Mouse (Mus musculus): ENCODE data around the gene Med26.
A peak's percentile ranks its signal among the peaks of the same experiment; 100 is the strongest.

Gene Med26

DNA sequence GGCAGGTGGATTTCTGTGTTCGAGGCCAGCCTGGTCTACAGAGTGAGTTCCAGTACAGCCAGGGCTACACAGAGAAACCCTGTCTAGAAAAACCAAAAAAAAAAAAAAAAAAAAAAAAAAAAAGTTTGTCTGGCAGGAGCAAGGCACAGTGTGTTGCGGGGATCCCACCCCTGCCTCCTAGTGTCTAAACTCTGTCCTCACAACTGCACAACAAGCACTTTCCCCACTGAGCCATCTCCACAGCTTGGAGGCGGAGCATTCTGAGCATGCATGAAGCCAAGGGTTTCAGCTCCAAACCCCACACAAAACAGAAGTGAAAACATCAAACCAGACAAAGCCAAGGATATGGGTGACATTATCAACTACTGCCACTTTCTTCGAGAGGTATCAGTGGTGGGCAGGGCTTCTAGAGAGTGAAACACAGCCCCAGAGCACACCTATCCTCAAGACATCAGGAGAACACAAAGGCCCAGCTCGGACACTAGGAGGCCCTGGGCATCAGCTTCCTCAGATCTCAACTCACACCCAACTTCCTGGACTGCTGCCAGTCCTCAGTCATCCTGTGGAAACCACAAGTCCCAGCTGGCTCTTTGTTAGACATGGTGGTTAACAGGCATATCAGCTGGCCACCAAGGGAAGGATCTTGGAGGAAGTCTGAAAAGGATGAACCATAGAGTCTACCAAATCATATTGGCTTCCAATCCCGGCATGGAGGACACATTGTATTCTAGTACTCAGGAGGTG is 62.4 kb downstream of the Med26 start:
- TF ChIP-seq GATA4 (IDR thresholded peaks at IDR 0.05; ENCODE audit: insufficient replicate concordance, low read length): no peak

DNA sequence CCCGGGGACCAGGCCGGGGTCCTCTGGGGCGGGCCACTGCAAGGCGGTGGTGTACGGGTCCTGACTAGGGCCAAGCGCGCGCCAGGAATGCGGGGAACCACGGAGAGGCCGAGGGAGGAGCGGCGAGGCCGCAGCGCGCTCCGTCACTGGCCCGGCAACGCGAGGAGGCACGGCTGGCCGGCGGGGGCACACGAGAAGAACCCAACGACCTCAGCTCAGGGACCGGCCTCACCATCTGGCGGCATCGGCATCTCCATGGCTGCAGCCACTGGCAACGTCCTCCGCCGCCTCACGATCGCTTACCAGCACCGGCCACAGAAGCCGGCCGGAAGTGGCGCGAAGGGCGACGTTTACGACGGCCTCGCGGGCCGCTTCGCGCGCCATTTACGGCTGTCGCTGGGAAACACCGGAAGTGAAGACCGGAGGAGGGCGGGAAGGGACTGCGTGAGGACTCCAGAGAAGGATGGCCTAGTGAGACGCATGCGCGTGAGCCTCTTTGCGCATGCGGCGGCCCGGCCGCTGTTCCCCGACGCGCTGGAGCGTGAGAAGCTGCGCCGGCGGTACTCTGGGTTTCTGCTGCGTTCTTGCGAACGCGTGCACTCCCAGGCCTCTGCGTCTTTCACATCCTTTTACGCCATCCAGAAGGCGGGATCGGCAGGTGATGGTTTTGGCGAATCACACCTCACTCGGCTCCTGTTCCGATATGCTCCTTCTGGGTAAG is 73.1 kb downstream of the Med26 start, which contains the start of gene Cherp:
Gene Cherp (minus strand): TSS at position 401 of the 721 bp plus-strand sequence.
- peak; percentile 76; the same call in 1 of the 2 replicates for TF ChIP-seq GATA4 (IDR thresholded peaks at IDR 0.05; ENCODE audit: insufficient replicate concordance, low read length)

DNA sequence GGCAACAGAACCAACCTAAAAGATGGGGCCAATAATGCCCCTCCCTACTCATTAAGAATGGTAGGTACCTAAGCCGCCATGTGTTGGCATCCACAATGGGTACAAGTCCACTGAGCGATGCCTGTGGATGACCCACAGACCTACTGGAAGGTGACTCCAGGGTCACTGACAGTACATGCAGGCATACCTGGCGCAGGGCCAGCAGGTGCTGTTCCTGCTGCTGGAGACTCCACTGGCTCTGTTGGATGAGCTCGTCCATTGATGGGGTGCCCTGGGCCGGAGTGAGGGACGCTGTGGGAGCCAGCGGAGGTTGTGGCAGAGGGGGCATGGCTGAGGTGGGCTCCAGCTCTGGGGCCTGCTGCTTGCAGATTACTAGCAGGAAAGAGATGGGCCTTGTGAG is 77.4 kb downstream of the Med26 start:
- no peak for TF ChIP-seq GATA4 (IDR thresholded peaks at IDR 0.05; ENCODE audit: insufficient replicate concordance, low read length)

DNA sequence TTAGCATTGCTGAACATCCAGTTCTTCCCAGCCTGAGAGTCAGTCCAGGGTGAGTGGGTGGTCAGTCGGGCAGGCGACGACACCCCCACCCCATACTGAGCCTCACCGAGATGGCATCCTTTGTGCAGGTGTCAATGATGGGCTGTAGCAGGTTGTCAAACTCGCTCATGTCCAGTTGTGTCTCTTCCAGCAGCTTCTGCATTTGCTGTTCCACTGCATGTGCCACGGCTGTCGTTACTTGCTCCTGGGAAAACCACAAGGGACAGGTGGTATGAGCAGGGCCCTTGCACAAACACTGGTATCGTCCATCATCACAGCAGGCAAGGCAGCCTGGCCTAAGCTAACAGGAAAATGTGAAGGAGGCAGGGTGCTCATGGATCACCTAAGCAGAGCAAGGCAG is 78.1 kb downstream of the Med26 start:
- TF ChIP-seq GATA4 (IDR thresholded peaks at IDR 0.05; ENCODE audit: insufficient replicate concordance, low read length): no peak

DNA sequence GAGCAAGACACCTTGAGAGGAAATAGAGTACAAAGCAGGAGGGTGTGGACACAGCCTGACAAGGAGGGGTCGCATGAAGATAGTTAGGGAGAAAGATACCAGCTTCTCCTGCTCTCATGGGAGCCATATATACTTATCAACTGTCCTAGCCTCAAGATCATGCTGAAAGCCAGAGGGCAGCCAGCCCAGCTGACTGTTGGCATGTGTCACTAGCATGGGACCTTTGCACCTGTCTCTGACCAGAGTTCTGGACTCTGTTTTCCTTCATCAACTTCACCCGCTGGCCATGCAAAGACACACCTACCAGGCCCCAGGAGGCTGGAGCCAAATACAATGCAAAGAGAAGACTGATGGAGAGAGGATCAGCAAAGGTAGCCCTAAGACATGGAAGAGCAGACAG is 78.8 kb downstream of the Med26 start:
- TF ChIP-seq GATA4 (IDR thresholded peaks at IDR 0.05; ENCODE audit: insufficient replicate concordance, low read length): no peak

DNA sequence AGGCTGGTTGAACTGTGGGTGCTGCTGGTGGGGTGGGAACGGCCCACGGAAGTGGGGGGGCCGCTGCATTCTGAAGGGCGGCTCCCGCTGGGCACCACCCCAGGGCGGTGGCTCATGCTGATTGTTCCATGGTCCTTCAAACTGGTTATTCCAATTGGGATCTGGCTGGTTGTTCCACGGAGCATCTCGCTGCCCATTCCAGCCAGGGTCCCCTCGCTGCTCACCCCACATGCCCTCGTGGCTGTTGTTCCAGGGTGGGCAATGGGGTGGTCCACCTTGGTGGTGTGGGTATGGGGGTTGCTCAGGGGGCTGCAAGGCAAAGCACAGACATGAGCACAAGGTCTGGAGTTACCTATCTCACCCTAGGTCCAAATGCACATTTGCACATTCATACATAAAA is 83.9 kb downstream of the Med26 start:
- no peak for TF ChIP-seq GATA4 (IDR thresholded peaks at IDR 0.05; ENCODE audit: insufficient replicate concordance, low read length)

DNA sequence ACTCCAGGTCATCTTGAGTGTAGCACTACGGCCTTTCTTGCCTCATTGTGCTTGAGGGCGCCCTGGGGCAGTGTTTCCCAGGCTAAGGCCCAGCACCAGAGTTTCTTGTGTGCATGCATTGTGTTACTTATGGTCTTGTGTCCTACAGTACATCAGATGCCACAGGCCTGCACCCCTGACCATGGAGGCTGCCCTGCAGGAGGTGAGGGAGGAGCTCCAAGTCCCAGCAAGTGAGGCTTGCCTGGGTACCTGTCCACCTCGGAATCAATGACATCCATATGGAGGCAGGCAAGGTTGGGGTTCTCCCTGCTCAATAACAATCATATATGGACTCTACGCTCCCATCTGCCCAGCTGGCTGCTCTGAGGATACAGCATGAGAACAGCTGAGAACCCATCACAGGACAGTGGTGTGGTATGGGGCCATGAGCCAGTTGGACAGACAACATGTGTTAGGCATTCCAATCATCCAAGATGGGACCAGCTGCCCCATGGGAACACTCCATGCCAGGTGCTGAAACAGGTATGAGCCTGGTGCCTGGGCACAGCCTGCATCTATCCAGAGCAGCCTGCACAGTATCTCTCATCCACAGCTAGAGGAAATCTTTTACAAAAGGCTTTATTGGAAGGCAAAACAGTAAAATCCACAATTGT is 88.1 kb downstream of the Med26 start:
- no peak for TF ChIP-seq GATA4 (IDR thresholded peaks at IDR 0.05; ENCODE audit: insufficient replicate concordance, low read length)

DNA sequence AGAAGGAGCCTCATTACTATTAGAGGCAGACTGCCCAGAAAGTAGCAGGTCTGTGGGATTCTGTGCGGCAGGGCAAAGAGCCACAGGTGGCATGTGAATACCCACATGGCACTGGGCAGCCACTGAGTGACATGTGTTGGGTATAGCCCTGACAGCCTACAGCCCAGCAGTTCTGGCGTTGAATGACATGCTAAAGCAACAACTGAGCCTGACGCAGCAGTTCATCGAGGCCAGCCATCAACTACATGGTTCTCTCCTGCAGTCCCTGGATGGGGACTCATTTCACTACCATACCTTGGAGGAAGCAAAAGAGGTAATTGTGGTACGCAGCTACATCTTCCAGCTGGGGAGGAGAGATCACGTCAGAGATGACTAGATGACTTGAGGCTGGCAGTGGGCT is 89.6 kb downstream of the Med26 start:
- no peak for TF ChIP-seq GATA4 (IDR thresholded peaks at IDR 0.05; ENCODE audit: insufficient replicate concordance, low read length)

DNA sequence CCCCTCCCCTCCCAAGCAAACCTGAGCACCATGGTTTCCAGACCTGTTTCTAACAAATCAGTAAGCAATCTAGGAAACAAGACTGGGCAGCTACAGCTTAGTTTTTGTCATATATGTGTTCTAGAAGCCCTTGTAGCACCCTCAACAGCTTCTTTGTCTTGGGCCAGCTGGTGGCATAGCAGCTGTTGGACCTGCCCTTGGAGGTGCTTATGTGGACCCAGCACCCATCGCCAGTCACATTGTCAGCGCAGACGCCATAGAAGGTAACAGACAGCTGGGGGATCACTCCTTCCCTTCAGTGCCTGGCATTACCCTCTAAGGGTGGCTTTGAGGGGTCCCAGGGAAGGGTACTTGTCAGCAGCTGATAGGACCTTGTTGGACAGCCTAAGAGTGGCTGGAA is 90.3 kb downstream of the Med26 start:
- TF ChIP-seq GATA4 (IDR thresholded peaks at IDR 0.05; ENCODE audit: insufficient replicate concordance, low read length): no peak

DNA sequence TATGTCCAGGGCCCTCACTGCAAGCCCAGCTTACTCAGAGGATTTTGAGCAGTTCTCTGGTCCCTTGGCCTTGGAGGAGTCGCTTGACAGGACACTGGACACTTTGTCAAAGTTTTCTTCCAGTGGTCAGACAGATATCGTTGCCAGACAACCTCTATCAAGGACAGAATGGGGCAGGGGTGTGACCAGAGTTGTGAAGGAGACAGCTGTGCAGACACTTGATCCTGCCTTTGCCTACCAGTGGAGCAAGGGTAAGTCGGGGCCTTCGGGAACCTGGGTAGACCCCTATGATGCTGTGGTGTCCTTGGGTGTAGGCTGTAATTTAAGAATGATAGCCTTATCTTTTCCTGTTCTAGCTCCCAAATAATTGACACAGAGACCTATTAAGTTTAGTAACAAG is 92.8 kb downstream of the Med26 start:
- TF ChIP-seq GATA4 (IDR thresholded peaks at IDR 0.05; ENCODE audit: insufficient replicate concordance, low read length): no peak

DNA sequence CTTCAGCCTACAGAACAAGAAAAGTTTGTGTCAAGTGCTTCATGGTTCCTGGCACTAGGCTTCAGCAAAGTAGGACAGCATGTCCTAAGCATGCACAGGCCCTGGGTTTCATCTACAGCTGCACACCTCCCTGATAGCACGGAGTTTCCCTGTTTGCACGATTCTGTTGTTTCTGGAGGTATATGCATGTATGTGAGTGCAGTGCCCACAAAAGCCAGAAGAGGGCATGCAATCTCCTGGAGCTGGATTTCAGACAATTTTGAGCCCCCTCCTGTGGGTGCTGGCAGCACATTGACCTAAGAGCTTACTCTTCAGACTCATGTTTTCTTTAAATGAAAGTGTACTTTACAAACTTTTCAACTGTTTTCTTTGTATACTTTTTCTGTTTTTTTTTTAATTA is 94.2 kb downstream of the Med26 start:
- no peak for TF ChIP-seq GATA4 (IDR thresholded peaks at IDR 0.05; ENCODE audit: insufficient replicate concordance, low read length)

DNA sequence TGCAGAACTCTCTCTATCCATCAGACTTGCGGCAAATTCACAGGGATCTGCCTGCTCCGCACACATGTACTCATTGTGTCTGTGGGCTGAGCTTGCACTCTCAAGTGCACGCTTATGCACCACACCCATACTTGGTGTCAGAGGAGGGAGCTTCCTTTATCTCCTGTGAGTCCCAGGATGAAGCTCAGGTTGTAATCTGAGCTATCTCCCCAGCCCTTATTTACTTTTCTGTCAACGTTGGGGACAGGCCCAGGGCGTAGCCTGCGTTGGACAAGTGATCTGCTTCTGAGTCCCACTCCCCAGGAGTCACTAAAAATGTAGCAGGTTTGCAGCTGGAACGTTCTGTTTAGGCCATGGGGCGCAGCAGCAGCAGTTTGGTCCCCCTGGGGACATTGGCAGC is 96.6 kb downstream of the Med26 start:
- no peak for TF ChIP-seq GATA4 (IDR thresholded peaks at IDR 0.05; ENCODE audit: insufficient replicate concordance, low read length)

DNA sequence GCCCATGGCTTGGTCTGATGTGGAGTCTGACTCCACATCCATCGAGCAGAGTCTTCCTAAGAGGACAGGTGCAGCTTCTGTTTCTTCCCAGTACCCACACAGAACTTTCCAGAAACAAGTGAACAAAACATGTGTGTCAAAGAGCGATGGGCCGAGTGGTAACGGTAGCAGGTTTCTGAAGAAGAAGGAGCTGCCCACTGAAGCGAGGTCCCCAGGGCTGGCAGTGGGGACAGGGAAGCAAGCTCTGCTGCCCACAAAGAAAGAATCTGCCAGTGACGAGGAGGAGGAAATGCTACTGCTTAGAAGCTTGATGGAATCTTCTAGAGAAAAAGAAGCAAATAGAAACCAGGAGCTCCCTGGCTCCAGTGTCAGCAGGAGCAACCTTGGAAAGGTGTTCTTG is 103.0 kb downstream of the Med26 start:
- no peak for TF ChIP-seq GATA4 (IDR thresholded peaks at IDR 0.05; ENCODE audit: insufficient replicate concordance, low read length)
